Mouse (Mus musculus) hindbrain, embryonic 11.5 days (tissue): ENCODE results near the gene Phkb. TPM values are rescaled to one million over a fixed set of nuclear protein-coding genes. Genes with fewer than 3 reads are reported as not detected.

Source experiments
- ATAC-seq: fragments of 200-750 bp; cut with Nextera tagmentation; 2 replicates; pipeline ENCODE4 v1.8.0; 2017; ENCODE audit warnings: mild to moderate bottlenecking, moderate TSS enrichment, moderate library complexity; ENCODE audit not compliant: low FRiP score
- DNase-seq: peaks from one replicate; pipeline ENCODE4 v3.0.0-alpha.2; 2015; ENCODE audit warnings: low spot score
- H3K27ac ChIP-seq: fragments of 300-500 bp; sonication (generic); 2 replicates; pipeline ENCODE4 v1.5.1; 2014; ENCODE audit warnings: mild to moderate bottlenecking, low read depth, low read length
- H3K27me3 ChIP-seq: fragments of 300-500 bp; sonication (generic); 2 replicates; pipeline ENCODE4 v1.6.1; 2014; ENCODE audit warnings: mild to moderate bottlenecking, low read length, moderate library complexity, mixed read lengths; ENCODE audit not compliant: control insufficient read depth, insufficient read depth
- H3K36me3 ChIP-seq: fragments of 300-500 bp; sonication (generic); 2 replicates; pipeline ENCODE4 v1.6.1; 2014; ENCODE audit warnings: mild to moderate bottlenecking, low read length, moderate library complexity, mixed read lengths; ENCODE audit not compliant: control insufficient read depth, insufficient read depth
- H3K4me1 ChIP-seq: fragments of 300-500 bp; sonication (generic); replicated peaks from 2 replicates; pipeline ENCODE4 v1.6.1; 2014; ENCODE audit warnings: low read length, mixed read lengths; ENCODE audit not compliant: control insufficient read depth, insufficient read depth
- H3K4me2 ChIP-seq: fragments of 300-500 bp; sonication (generic); replicated peaks from 2 replicates; pipeline ENCODE4 v1.6.1; 2014; ENCODE audit warnings: mild to moderate bottlenecking, low read depth, low read length
- H3K4me3 ChIP-seq: fragments of 300-500 bp; sonication (generic); 2 replicates; pipeline ENCODE4 v1.5.1; 2014; ENCODE audit warnings: low read depth, low read length
- H3K9ac ChIP-seq: fragments of 300-500 bp; sonication (generic); 2 replicates; pipeline ENCODE4 v1.6.1; 2014; ENCODE audit warnings: low read depth, low read length
- H3K9me3 ChIP-seq: fragments of 300-500 bp; sonication (generic); 2 replicates; pipeline ENCODE4 v1.6.1; 2016; ENCODE audit warnings: low read length; ENCODE audit not compliant: control insufficient read depth
- WGBS: fragments of 180-500 bp; shearing (Covaris S2); extraction: QIAGEN DNeasy Blood & Tissue Kit; methylation state at CpG from one replicate; pipeline ENCODE4 v1.1.7; 2014; 5-methylcytosine and 5-hydroxymethylcytosine counted together
- polyA plus RNA-seq: library from polyadenylated mRNA; unstranded; fragments of >200 nt; fragmentation: Nextera tagmentation; extraction: Ambion mirVana; gene quantifications from 2 replicates; pipeline ENCODE4 v1.2.1, GENCODE M21; 2014

Gene Phkb
- polyA plus RNA-seq, 1 experiment from 2014 or later: 54.3 TPM

DNA sequence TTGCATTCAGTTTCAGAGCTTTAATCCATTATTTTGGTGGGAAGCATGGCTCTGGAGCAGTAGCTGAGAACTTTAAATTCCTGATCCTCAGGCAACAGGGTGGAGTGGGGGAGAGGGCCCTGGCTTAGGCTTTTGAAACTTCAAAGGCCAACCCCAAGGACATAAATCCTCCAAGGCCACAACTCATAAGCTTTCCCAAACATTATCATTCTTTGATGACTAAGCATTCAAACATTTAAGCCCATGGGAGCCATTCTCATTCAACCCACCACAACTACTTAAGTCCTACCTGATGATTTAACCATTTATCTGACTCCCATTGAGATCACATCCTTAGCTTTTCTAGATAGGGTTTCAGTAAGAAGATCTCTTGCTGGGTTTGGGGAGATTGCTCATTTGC, 84.2 kb downstream of the Phkb start:
- no peak overlapping the region for H3K9ac ChIP-seq
- no peaks in the 10 kb centered on the region for H3K4me1 ChIP-seq
- H3K27ac ChIP-seq: no peak overlapping the region
- H3K9me3 ChIP-seq: no peaks in the 10 kb centered on the region
- no peaks in the 10 kb centered on the region for H3K36me3 ChIP-seq
- H3K4me3 ChIP-seq: no peak overlapping the region
- no peak for ATAC-seq
- DNase-seq: no peak
- H3K4me2 ChIP-seq: no peak overlapping the region
- no peaks in the 10 kb centered on the region for H3K27me3 ChIP-seq

DNA sequence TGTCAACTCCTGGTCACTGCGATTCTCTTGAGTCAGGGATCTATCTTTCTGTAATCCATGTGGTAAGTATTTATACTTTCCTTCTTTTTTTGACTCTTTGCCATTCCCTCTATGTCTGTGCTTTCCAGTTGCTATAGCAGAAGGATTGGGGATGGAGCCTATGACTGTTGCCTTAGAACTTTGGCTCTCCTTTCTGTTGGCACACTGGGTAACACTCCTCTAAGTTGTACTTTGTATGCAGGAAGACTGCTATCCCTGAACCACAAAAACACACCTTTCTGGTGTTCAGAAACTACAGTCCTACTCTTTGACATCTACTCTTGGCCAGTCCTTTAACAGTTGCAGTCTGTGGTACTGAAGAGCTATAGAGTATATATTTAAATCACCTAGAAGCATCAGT, 84.8 kb downstream of the Phkb start:
- no peak overlapping the region for H3K27ac ChIP-seq
- 95% methylated on average over 1 of the region's 1 CpGs for WGBS

DNA sequence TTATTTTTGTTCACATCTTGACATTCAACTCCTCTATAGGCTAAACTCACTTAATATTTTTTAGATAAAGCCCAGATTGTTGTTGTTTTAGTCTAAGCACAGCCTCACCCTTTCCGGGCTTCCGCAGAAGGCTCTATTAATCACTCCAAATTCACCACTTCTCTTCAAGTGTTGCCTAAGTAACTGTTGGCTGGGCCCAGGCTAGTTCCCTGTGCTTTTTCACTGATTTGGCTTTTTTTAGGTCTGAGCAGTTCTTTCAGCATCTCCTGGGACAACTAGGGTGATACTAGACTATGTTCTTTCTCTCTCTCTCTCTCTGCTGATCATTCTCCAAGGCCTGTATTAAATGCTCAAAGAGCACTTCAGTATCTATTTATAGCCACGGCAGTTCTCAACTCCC, 85.3 kb downstream of the Phkb start:
- WGBS: 77% methylated on average over 3 of the region's 3 CpGs
- DNase-seq: no peak
- no peaks in the 10 kb centered on the region for H3K4me1 ChIP-seq
- H3K4me2 ChIP-seq: no peak overlapping the region
- H3K27me3 ChIP-seq: no peaks in the 10 kb centered on the region
- H3K4me3 ChIP-seq: no peak overlapping the region
- H3K27ac ChIP-seq: no peak overlapping the region
- H3K9me3 ChIP-seq: no peaks in the 10 kb centered on the region
- no peaks in the 10 kb centered on the region for H3K36me3 ChIP-seq
- H3K9ac ChIP-seq: no peak overlapping the region
- ATAC-seq: no peak

More for the DNA sequence above, 84.8 kb downstream of the Phkb start:
- H3K9me3 ChIP-seq: no peaks in the 10 kb centered on the region
- DNase-seq (no peak), ATAC-seq (no peak)
- no peaks in the 10 kb centered on the region for H3K36me3 ChIP-seq
- H3K4me1 ChIP-seq: no peaks in the 10 kb centered on the region
- no peak overlapping the region for H3K4me2 ChIP-seq
- H3K9ac ChIP-seq: no peak overlapping the region
- no peak overlapping the region for H3K4me3 ChIP-seq
- H3K27me3 ChIP-seq: no peaks in the 10 kb centered on the region

DNA sequence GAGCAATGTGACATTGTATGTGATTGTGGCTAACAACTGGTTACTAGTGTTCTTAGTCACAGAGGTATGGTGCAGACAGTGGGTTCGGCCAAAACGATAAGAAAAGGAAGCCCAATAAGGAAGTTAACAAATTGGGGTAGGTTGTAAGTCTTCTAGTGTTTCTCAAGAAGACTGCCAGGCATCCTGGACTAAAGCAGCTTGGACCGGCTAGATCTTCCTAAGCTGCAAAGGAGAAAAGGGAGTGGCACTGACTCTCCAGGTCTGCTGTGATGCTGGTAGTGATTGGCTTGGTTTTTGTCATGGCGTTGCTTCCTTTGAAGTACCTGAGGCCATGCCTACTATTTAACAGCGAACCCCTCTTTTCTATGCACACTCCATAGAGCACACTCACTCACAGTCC, 95.4 kb downstream of the Phkb start:
- no peaks in the 10 kb centered on the region for H3K4me1 ChIP-seq
- no peak for ATAC-seq
- H3K9me3 ChIP-seq: no peaks in the 10 kb centered on the region
- H3K4me3 ChIP-seq: no peak overlapping the region
- no peak overlapping the region for H3K27ac ChIP-seq
- 92% methylated on average over 5 of the region's 5 CpGs for WGBS
- no peaks in the 10 kb centered on the region for H3K36me3 ChIP-seq
- no peak for DNase-seq
- H3K4me2 ChIP-seq: no peak overlapping the region
- no peak overlapping the region for H3K9ac ChIP-seq
- no peaks in the 10 kb centered on the region for H3K27me3 ChIP-seq

DNA sequence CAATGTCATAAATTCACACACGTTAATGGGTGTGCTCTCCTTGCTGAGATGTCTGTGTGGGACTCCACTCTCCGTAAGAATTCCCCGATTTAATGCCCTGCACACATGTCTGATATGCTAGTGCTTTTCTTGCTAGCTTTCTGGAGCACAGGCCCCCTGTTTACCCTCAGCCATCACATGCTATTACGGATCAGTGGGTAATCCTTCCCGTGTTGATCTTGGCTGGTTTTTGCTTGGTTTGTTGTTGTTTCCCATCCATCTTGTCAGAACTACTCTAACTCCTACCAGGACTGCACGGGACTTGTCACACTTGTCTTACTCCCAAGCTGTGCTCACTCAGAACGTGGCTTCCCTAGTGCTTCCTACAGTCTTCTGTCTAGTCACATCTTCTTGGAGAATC, 96.6 kb downstream of the Phkb start:
- Histone ChIP-seq H3K4me3 (no peak overlapping the region), H3K9ac (no peak overlapping the region), H3K27ac (no peak overlapping the region), H3K9me3 (no peaks in the 10 kb centered on the region), H3K4me1 (no peaks in the 10 kb centered on the region), H3K36me3 (no peaks in the 10 kb centered on the region), H3K4me2 (no peak overlapping the region), H3K27me3 (no peaks in the 10 kb centered on the region)
- ATAC-seq: no peak
- 80% methylated on average over 7 of the region's 7 CpGs for WGBS
- DNase-seq: no peak

DNA sequence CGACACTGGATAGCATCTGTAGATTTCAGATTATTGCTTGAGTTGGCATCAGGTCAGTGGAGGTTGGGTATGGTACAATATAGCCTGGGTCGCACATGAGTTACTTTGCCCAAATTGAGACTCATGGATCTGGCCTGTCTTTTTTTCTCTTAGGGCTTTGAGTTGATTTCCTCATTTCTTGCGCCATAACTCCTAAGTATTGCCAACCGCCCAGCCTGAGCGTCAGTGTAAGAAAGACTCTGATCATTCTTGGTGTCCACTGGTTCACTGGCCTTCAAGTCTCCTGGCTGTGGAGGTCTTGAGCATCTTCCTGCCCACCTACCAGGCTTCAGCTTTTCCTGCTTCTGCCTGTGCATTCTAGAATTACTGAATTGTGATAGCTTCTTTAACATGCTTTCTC, 104.1 kb downstream of the Phkb start:
- H3K9ac ChIP-seq: no peak overlapping the region
- H3K27me3 ChIP-seq: no peaks in the 10 kb centered on the region
- H3K4me1 ChIP-seq: no peaks in the 10 kb centered on the region
- no peaks in the 10 kb centered on the region for H3K36me3 ChIP-seq
- no peaks in the 10 kb centered on the region for H3K9me3 ChIP-seq
- no peak overlapping the region for H3K4me2 ChIP-seq
- 94% methylated on average over 5 of the region's 5 CpGs for WGBS
- no peak for DNase-seq
- H3K4me3 ChIP-seq: no peak overlapping the region
- no peak overlapping the region for H3K27ac ChIP-seq
- ATAC-seq: no peak

DNA sequence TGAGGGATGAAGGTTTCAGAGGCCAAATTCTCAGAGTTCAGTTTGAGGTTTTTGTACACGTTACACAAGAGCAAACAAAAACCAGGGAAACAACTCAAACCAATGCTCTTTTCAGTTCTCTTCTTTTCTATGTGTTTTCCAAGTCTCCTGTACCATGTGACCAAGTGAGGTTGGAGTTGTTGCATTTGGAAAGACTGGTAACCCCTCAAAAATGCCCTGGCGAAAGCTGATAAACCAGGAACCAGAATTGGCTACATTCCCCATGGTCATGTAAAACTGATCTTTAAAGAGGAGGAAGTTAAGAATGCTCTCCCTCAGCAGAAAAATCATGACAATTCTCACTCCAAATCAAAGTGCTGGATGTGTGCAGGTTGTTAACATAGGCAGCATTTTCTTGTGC, 117.6 kb downstream of the Phkb start:
- ATAC-seq (no peak), DNase-seq (no peak)
- no peak overlapping the region for H3K27ac ChIP-seq
- no peaks in the 10 kb centered on the region for H3K9me3 ChIP-seq
- H3K27me3 ChIP-seq: no peaks in the 10 kb centered on the region
- no peaks in the 10 kb centered on the region for H3K36me3 ChIP-seq
- 93% methylated on average over 2 of the region's 2 CpGs for WGBS
- no peak overlapping the region for H3K4me2 ChIP-seq
- no peak overlapping the region for H3K9ac ChIP-seq
- H3K4me3 ChIP-seq: no peak overlapping the region
- H3K4me1 ChIP-seq: no peaks in the 10 kb centered on the region

DNA sequence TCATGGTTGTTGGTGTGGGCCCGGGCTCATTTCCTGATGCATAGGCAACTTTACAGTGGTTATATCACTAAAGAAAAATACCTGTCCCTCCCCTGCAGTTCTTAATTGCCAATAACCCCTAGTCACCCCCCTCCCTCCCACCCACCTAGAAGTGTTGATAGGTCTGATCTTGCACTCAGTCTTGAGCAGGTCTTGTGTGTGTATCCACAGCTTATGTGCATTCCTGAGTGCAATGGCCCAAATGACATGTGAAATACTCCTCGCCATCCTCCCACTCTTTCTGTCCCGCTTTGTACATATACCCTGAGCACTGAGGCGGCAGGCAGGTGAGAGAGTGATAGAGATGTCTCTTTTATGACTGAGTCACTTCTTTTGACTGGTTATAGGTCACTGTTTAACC, 119.1 kb downstream of the Phkb start:
- no peak for DNase-seq
- Histone ChIP-seq H3K4me1 (no peaks in the 10 kb centered on the region), H3K9me3 (no peaks in the 10 kb centered on the region), H3K9ac (no peak overlapping the region), H3K4me3 (no peak overlapping the region), H3K27ac (no peak overlapping the region), H3K36me3 (no peaks in the 10 kb centered on the region), H3K4me2 (no peak overlapping the region), H3K27me3 (no peaks in the 10 kb centered on the region)
- no peak for ATAC-seq
- WGBS: 92% methylated on average over 4 of the region's 4 CpGs

DNA sequence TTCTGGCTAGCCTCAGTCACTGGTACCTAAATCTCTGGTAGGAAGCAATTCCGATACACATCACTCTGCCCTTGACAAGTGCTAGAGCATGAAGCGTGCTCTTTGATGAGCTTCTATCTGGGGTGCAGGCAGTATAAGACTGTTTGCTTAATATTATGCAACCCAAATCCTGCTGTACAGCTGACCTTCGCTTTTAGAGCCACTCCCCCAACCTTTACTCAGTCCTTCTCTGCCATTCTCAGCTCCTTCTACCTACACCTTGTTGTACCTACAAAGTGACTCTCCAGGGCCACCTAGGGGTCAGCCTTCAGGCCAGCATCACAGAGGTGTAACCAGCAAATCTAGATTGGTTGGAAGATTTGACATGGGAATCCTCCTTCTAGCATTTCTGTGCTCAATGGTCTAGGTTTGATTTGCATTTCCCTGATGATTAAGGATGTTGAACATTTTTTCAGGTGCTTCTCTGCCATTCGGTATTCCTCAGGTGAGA, 136.9 kb downstream of the Phkb start:
- H3K9me3 ChIP-seq: no peaks in the 10 kb centered on the region
- no peaks in the 10 kb centered on the region for H3K27me3 ChIP-seq
- H3K36me3 ChIP-seq: no peaks in the 10 kb centered on the region
- no peak overlapping the region for H3K9ac ChIP-seq
- 97% methylated on average over 4 of the region's 4 CpGs for WGBS
- H3K4me2 ChIP-seq: no peak overlapping the region
- ATAC-seq (no peak), DNase-seq (no peak)
- no peak overlapping the region for H3K4me3 ChIP-seq
- no peaks in the 10 kb centered on the region for H3K4me1 ChIP-seq
- no peak overlapping the region for H3K27ac ChIP-seq
